Mouse (Mus musculus): Measurements from ENCODE around the gene Rbms3. TPM values are rescaled to one million over a fixed set of nuclear protein-coding genes. Genes with fewer than 3 reads are reported as not detected.

Gene Rbms3
- total and polyA plus RNA-seq, 2 experiments, result 2.4 to 4.0 TPM

GRCm38 (mm10) chr9:117476753-117477152 is 153.0 kb downstream of the Rbms3 start:
- Histone ChIP-seq H3K4me3 (ENCODE audit: insufficient read depth, low read depth, low read length) (no peak overlapping the region), H3K79me2 (ENCODE audit: control insufficient read depth, insufficient read depth, low read length) (no peaks in the 10 kb centered on the region), H3K27ac (replicated peaks; ENCODE audit: insufficient read depth, low read depth, low read length) (no peak overlapping the region), H3K4me1 (ENCODE audit: control insufficient read depth, insufficient read depth, low read length) (no peaks in the 10 kb centered on the region), H3K27me3 (ENCODE audit: control insufficient read depth, insufficient read depth, low read length) (no peaks in the 10 kb centered on the region), H3K36me3 (ENCODE audit: control insufficient read depth, insufficient read depth, low read length) (no peaks in the 10 kb centered on the region), H3K9ac (ENCODE audit: low read depth, low read length) (no peak overlapping the region)
- 63% methylated on average over 13 of the region's 13 CpGs for WGBS
- TF ChIP-seq POLR2A (IDR thresholded peaks at IDR 0.05; ENCODE audit: extremely low read depth, insufficient read depth, low read length) (no peak), CTCF (IDR thresholded peaks at IDR 0.05; ENCODE audit: low read depth, low read length) (no peak)
- DNase-seq (ENCODE audit: extremely low read depth, low read depth, low spot score), result no peak

- 88% methylated on average over 10 of the region's 10 CpGs for WGBS
- Histone ChIP-seq H3K27me3 (ENCODE audit: control insufficient read depth, insufficient read depth, low read length) (no peaks in the 10 kb centered on the region), H3K9ac (ENCODE audit: low read depth, low read length) (no peak overlapping the region), H3K27ac (replicated peaks; ENCODE audit: insufficient read depth, low read depth, low read length) (no peak overlapping the region), H3K36me3 (ENCODE audit: control insufficient read depth, insufficient read depth, low read length) (no peaks in the 10 kb centered on the region), H3K4me3 (ENCODE audit: insufficient read depth, low read depth, low read length) (no peak overlapping the region), H3K79me2 (ENCODE audit: control insufficient read depth, insufficient read depth, low read length) (no peaks in the 10 kb centered on the region), H3K4me1 (ENCODE audit: control insufficient read depth, insufficient read depth, low read length) (no peaks in the 10 kb centered on the region)
- DNase-seq (ENCODE audit: extremely low read depth, low read depth, low spot score), result no peak
- TF ChIP-seq POLR2A (IDR thresholded peaks at IDR 0.05; ENCODE audit: extremely low read depth, insufficient read depth, low read length), result no peak
- TF ChIP-seq CTCF (IDR thresholded peaks at IDR 0.05; ENCODE audit: low read depth, low read length), result no peak
Observed at GRCm38 (mm10) chr9:117452816-117453215, 176.9 kb downstream of the Rbms3 start.

GRCm38 (mm10) chr9:117442611-117443010 is 187.1 kb downstream of the Rbms3 start:
- Histone ChIP-seq H3K79me2 (ENCODE audit: control insufficient read depth, insufficient read depth, low read length) (no peaks in the 10 kb centered on the region), H3K27ac (replicated peaks; ENCODE audit: insufficient read depth, low read depth, low read length) (no peak overlapping the region), H3K36me3 (ENCODE audit: control insufficient read depth, insufficient read depth, low read length) (no peaks in the 10 kb centered on the region), H3K27me3 (ENCODE audit: control insufficient read depth, insufficient read depth, low read length) (no peaks in the 10 kb centered on the region), H3K4me3 (ENCODE audit: insufficient read depth, low read depth, low read length) (no peak overlapping the region), H3K4me1 (ENCODE audit: control insufficient read depth, insufficient read depth, low read length) (no peaks in the 10 kb centered on the region), H3K9ac (ENCODE audit: low read depth, low read length) (no peak overlapping the region)
- no peak for DNase-seq (ENCODE audit: extremely low read depth, low read depth, low spot score)
- no peak for TF ChIP-seq CTCF (IDR thresholded peaks at IDR 0.05; ENCODE audit: low read depth, low read length)
- no peak for TF ChIP-seq POLR2A (IDR thresholded peaks at IDR 0.05; ENCODE audit: extremely low read depth, insufficient read depth, low read length)
- 85% methylated on average over 7 of the region's 7 CpGs for WGBS

GRCm38 (mm10) chr9:117435856-117436255 is 193.9 kb downstream of the Rbms3 start:
- no peaks in the 10 kb centered on the region for H3K36me3 ChIP-seq (ENCODE audit: control insufficient read depth, insufficient read depth, low read length)
- DNase-seq (ENCODE audit: extremely low read depth, low read depth, low spot score), result no peak
- H3K27ac ChIP-seq (replicated peaks; ENCODE audit: insufficient read depth, low read depth, low read length), result no peak overlapping the region
- WGBS, result 70% methylated on average over 2 of the region's 2 CpGs
- H3K9ac ChIP-seq (ENCODE audit: low read depth, low read length), result no peak overlapping the region
- no peak for TF ChIP-seq POLR2A (IDR thresholded peaks at IDR 0.05; ENCODE audit: extremely low read depth, insufficient read depth, low read length)
- no peak for TF ChIP-seq CTCF (IDR thresholded peaks at IDR 0.05; ENCODE audit: low read depth, low read length)
- H3K27me3 ChIP-seq (ENCODE audit: control insufficient read depth, insufficient read depth, low read length), result no peaks in the 10 kb centered on the region
- no peaks in the 10 kb centered on the region for H3K79me2 ChIP-seq (ENCODE audit: control insufficient read depth, insufficient read depth, low read length)
- H3K4me3 ChIP-seq (ENCODE audit: insufficient read depth, low read depth, low read length), result no peak overlapping the region
- no peaks in the 10 kb centered on the region for H3K4me1 ChIP-seq (ENCODE audit: control insufficient read depth, insufficient read depth, low read length)

GRCm38 (mm10) chr9:117430670-117431069 is 199.0 kb downstream of the Rbms3 start:
- no peak for DNase-seq (ENCODE audit: extremely low read depth, low read depth, low spot score)
- Histone ChIP-seq H3K4me1 (ENCODE audit: control insufficient read depth, insufficient read depth, low read length) (no peaks in the 10 kb centered on the region), H3K36me3 (ENCODE audit: control insufficient read depth, insufficient read depth, low read length) (no peaks in the 10 kb centered on the region), H3K4me3 (ENCODE audit: insufficient read depth, low read depth, low read length) (no peak overlapping the region), H3K27ac (replicated peaks; ENCODE audit: insufficient read depth, low read depth, low read length) (no peak overlapping the region), H3K79me2 (ENCODE audit: control insufficient read depth, insufficient read depth, low read length) (no peaks in the 10 kb centered on the region), H3K9ac (ENCODE audit: low read depth, low read length) (no peak overlapping the region), H3K27me3 (ENCODE audit: control insufficient read depth, insufficient read depth, low read length) (no peaks in the 10 kb centered on the region)
- no peak for TF ChIP-seq CTCF (IDR thresholded peaks at IDR 0.05; ENCODE audit: low read depth, low read length)
- TF ChIP-seq POLR2A (IDR thresholded peaks at IDR 0.05; ENCODE audit: extremely low read depth, insufficient read depth, low read length), result no peak
- 93% methylated on average over 2 of the region's 2 CpGs for WGBS

GRCm38 (mm10) chr9:117429217-117430105 is 200.3 kb downstream of the Rbms3 start:
- Histone ChIP-seq H3K27me3 (ENCODE audit: control insufficient read depth, insufficient read depth, low read length) (no peaks in the 10 kb centered on the region), H3K4me3 (ENCODE audit: insufficient read depth, low read depth, low read length) (no peak overlapping the region), H3K4me1 (ENCODE audit: control insufficient read depth, insufficient read depth, low read length) (no peaks in the 10 kb centered on the region), H3K79me2 (ENCODE audit: control insufficient read depth, insufficient read depth, low read length) (no peaks in the 10 kb centered on the region), H3K9ac (ENCODE audit: low read depth, low read length) (no peak overlapping the region), H3K27ac (replicated peaks; ENCODE audit: insufficient read depth, low read depth, low read length) (no peak overlapping the region), H3K36me3 (ENCODE audit: control insufficient read depth, insufficient read depth, low read length) (no peaks in the 10 kb centered on the region)
- TF ChIP-seq CTCF (IDR thresholded peaks at IDR 0.05; ENCODE audit: low read depth, low read length), result no peak
- TF ChIP-seq POLR2A (IDR thresholded peaks at IDR 0.05; ENCODE audit: extremely low read depth, insufficient read depth, low read length), result no peak
- no peak for DNase-seq (ENCODE audit: extremely low read depth, low read depth, low spot score)
- WGBS, result 89% methylated on average over 7 of the region's 7 CpGs

All from liver, adult 2 months (tissue).